Mouse (Mus musculus): ENCODE results near the gene Uxt.

- no peak for TF ChIP-seq CTCF (IDR thresholded peaks at IDR 0.05; ENCODE audit: low read depth)
- TF ChIP-seq EP300 (optimal IDR thresholded peaks at IDR 0.05): no peak
These were observed 30.5 kb downstream of the Uxt start, which contains the start of gene Cfp for GRCm38 (mm10) chrX:20931364-20931763.
